Mouse (Mus musculus): ENCODE data around the gene Gm13287. TPM values are rescaled to one million over a fixed set of nuclear protein-coding genes. Genes with fewer than 3 reads are reported as not detected.
"Not testable (repeated sequence)": the region's sequence is repeated elsewhere in the genome, so short reads cannot be mapped to it uniquely, and the experiment has no call there.

Gene Gm13287
- polyA plus RNA-seq (2012; rRNA removed), result not detected in 2 replicates

DNA sequence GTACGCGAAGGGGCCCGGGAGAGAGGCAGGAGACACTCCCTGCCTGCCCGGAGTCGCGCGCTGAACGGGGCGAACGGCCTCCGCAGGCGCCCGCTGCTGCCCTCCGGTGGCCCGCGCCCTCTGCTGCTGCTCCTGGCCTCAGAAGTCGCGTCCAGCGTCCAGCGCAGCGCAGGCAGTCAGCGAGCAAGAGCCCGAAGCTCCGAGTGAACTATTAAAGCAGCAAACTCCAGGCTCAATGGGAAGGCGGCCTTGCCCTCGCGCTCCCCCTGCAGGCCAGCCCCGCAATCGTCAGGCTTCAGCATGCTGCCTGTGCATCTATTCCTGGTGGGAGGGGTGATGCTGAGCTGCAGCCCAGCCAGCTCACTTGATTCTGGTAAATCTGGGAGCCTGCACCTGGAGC is at the start of gene Gm13287:
TSS of gene Gm13287 (plus strand) at position 301 of the 400 bp plus-strand sequence.
- not testable (repeated sequence) for H3K36me3 ChIP-seq (ENCODE audit: control insufficient read depth, insufficient read depth, low read length); DNase-seq (ENCODE audit: low read depth in 1 of 2, low spot score in 2 of 2); H3K27me3 ChIP-seq (ENCODE audit: control insufficient read depth, insufficient read depth, low read length); H3K4me1 ChIP-seq (ENCODE audit: control insufficient read depth, insufficient read depth, insufficient read length); H3K27ac ChIP-seq (ENCODE audit: insufficient read depth, low read length); H3K4me3 ChIP-seq (ENCODE audit: extremely low read depth, insufficient read depth, insufficient read length)
- no CpG with 5 or more reads among the region's 29 CpGs for WGBS

DNA sequence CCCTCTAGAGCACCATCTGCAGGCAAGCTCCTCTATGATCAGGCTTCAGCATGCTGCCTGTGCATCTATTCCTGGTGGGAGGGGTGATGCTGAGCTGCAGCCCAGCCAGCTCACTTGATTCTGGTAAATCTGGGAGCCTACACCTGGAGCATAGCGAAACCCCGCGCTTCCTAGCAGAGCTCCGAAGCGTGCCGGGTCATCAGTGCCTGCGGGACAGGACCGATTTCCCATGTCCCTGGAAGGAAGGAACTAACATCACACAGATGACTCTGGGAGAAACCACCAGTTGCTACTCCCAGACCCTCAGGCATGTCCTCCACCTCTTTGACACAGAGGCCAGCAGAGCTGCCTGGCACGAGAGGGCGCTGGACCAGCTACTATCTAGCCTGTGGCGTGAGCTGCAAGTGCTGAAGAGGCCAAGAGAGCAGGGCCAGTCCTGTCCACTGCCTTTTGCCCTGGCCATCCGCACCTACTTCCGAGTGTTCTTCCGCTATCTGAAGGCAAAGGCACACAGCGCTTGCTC is 48.2 kb upstream of the Gm13287 start, which contains the start of gene Gm13271:
TSS of gene Gm13271 (plus strand) at position 51 of the 523 bp plus-strand sequence.
- H3K27ac ChIP-seq (ENCODE audit: insufficient read depth, low read length); H3K27me3 ChIP-seq (ENCODE audit: control insufficient read depth, insufficient read depth, low read length); H3K4me1 ChIP-seq (ENCODE audit: control insufficient read depth, insufficient read depth, insufficient read length); H3K36me3 ChIP-seq (ENCODE audit: control insufficient read depth, insufficient read depth, low read length); H3K4me3 ChIP-seq (ENCODE audit: extremely low read depth, insufficient read depth, insufficient read length): not testable (repeated sequence)
- peak in 1 of 2 experiments; percentile 70 for DNase-seq (ENCODE audit: low read depth in 1 of 2, low spot score in 2 of 2)
- WGBS, result 94% methylated on average over 15 of the region's 15 CpGs

DNA sequence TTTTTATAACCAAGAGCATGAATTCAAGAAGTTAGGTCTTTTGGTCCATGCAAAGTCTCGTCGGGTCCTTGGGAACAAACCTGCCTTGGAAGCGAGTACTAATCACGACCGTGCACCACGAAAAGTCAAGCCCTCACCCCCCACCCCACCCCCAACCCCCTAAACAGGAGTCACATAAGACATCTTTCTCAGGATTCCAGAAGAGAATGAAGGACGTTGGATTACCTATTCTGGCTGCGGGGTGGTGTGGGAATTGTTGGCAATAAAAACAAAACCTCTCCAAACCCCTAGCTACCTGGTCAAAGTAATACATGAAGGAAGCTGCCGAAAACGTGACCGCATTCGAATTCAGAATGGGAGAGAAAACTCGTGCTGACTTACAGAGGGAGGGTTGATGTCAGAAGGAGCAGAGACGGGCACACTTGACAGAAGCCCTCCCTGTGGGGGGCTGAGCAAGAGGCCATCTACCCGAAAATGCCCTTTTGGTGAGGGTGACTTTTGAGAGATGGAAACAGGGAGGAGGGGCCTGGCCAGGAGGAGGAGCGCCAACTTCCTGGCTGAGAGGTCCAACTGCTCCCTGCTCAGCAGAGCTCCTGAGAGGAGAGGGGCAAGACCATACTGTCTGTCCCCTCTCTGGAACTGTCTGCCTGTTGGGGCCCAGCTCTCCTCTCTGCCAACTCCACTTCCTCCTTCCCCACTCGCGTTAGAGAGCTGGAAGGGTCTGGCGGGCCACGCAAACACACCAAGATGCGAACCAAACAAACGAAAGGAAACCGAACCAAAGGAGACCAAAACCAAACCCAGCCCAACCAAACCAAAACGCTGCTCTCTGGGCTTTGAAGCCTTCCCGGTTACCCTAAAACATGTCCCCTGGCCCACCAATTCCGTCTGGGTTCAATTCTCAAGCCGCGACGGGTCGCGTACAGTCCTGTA is 46.2 kb upstream of the Gm13287 start:
- whole genome bisulfite sequencing, result 7% methylated on average over 29 of the region's 31 CpGs
- Histone ChIP-seq H3K27ac (ENCODE audit: insufficient read depth, low read length) (peak overlapping the region; percentile 97), H3K4me3 (ENCODE audit: extremely low read depth, insufficient read depth, insufficient read length) (peak overlapping the region; percentile 83)
- not testable (repeated sequence) for H3K27me3 ChIP-seq (ENCODE audit: control insufficient read depth, insufficient read depth, low read length); H3K4me1 ChIP-seq (ENCODE audit: control insufficient read depth, insufficient read depth, insufficient read length); H3K36me3 ChIP-seq (ENCODE audit: control insufficient read depth, insufficient read depth, low read length)
- peak in 1 of 2 experiments; percentile 32 for DNase-seq (ENCODE audit: low read depth in 1 of 2, low spot score in 2 of 2)

DNA sequence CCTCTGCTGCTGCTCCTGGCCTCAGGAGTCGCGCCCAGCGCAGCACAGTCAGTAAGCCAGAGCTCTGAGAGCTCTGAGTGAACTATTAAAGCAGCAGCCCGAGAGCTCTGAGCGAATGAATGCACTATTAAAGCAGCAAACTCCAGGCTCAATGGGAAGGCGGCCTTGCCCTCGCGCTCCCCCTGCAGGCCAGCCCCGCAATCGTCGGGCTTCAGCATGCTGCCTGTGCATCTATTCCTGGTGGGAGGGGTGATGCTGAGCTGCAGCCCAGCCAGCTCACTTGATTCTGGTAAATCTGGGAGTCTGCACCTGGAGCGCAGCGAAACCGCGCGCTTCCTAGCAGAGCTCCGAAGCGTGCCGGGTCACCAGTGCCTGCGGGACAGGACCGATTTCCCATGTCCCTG is 45.4 kb upstream of the Gm13287 start:
- DNase-seq (ENCODE audit: low read depth in 1 of 2, low spot score in 2 of 2), result peak; percentile 80 to 81
- H3K36me3 ChIP-seq (ENCODE audit: control insufficient read depth, insufficient read depth, low read length); H3K4me1 ChIP-seq (ENCODE audit: control insufficient read depth, insufficient read depth, insufficient read length); H3K27me3 ChIP-seq (ENCODE audit: control insufficient read depth, insufficient read depth, low read length): not testable (repeated sequence)
- Histone ChIP-seq H3K27ac (ENCODE audit: insufficient read depth, low read length) (peak overlapping the region; percentile 97), H3K4me3 (ENCODE audit: extremely low read depth, insufficient read depth, insufficient read length) (peak overlapping the region; percentile 83; the same call in 1 of the 2 replicates)
- 1% methylated on average over 21 of the region's 21 CpGs for WGBS
- TF ChIP-seq CTCF (IDR thresholded peaks at IDR 0.05; ENCODE audit: extremely low read depth, insufficient read depth, insufficient read length, insufficient replicate concordance), result peak; percentile 60; the same call in 1 of the 2 replicates

DNA sequence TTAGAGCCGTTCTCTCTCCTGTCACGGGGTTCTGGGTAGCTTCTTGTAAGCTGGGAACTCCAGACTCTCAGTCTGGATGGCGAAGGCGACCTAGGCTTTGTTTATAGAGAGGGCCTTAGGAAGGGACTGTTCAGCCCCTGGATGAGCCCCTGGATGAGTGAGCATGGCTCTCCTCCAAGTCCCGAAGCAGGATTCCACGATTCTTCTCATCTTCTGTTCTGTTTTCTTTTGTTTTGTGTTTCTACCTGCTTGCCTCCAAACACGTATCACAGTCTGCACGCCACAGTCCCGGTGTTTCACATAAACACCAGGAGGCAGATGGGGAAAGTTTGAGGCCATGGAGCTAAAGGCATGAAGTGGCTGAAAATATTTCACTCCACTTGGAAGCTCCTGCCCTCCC is 44.3 kb upstream of the Gm13287 start:
- not testable (repeated sequence) for H3K36me3 ChIP-seq (ENCODE audit: control insufficient read depth, insufficient read depth, low read length); H3K4me3 ChIP-seq (ENCODE audit: extremely low read depth, insufficient read depth, insufficient read length); H3K4me1 ChIP-seq (ENCODE audit: control insufficient read depth, insufficient read depth, insufficient read length); H3K27me3 ChIP-seq (ENCODE audit: control insufficient read depth, insufficient read depth, low read length); H3K27ac ChIP-seq (ENCODE audit: insufficient read depth, low read length); DNase-seq (ENCODE audit: low read depth in 1 of 2, low spot score in 2 of 2)
- WGBS, result 90% methylated on average over 9 of the region's 9 CpGs

DNA sequence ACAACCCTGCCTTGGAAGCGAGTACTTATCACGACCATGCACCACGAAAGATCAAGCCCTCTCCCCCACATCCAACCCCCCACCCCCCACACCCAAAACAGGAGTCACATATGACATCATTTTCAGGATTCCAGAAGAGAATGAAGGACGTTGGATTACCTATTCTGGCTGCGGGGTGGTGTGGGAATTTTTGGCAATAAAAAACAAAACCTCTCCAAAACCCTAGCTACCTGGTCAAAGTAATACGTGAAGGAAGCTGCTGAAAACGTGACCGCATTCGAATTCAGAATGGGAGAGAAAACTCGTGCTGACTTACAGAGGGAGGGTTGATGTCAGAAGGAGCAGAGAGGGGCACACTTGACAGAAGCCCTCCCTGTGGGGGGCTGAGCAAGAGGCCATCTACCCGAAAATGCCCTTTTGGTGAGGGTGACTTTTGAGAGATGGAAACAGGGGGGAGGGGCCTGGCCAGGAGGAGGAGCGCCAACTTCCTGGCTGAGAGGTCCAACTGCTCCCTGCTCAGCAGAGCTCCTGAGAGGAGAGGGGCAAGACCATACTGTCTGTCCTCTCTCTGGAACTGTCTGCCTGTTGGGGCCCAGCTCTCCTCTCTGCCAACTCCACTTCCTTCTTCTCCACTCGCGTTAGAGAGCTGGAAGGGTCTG is 43.3 kb upstream of the Gm13287 start, which contains the start of gene Gm13283:
TSS of gene Gm13283 (plus strand) at position 510 of the 659 bp plus-strand sequence.
- not testable (repeated sequence) for H3K27me3 ChIP-seq (ENCODE audit: control insufficient read depth, insufficient read depth, low read length); H3K36me3 ChIP-seq (ENCODE audit: control insufficient read depth, insufficient read depth, low read length); H3K4me1 ChIP-seq (ENCODE audit: control insufficient read depth, insufficient read depth, insufficient read length)
- WGBS, result 19% methylated on average over 11 of the region's 14 CpGs
- peak within 1 kb of the TSS; percentile 50; the same call in 1 of the 2 replicates for H3K27ac ChIP-seq (ENCODE audit: insufficient read depth, low read length)
- DNase-seq (ENCODE audit: low read depth in 1 of 2, low spot score in 2 of 2), result peak in 1 of 2 experiments; percentile 26
- peak within 1 kb of the TSS; percentile 61 for H3K4me3 ChIP-seq (ENCODE audit: extremely low read depth, insufficient read depth, insufficient read length)

DNA sequence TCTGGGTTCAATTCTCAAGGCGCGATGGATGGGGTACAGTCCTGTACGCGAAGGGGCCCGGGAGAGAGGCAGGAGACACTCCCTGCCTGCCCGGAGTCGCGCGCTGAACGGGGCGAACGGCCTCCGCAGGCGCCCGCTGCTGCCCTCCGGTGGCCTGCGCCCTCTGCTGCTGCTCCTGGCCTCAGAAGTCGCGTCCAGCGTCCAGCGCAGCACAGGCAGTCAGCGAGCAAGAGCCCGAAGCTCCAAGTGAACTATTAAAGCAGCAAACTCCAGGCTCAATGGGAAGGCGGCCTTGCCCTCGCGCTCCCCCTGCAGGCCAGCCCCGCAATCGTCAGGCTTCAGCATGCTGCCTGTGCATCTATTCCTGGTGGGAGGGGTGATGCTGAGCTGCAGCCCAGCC is 42.6 kb upstream of the Gm13287 start:
- WGBS, result under 1% methylated on average over 26 of the region's 28 CpGs
- H3K4me3 ChIP-seq (ENCODE audit: extremely low read depth, insufficient read depth, insufficient read length), result peak overlapping the region; percentile 61

DNA sequence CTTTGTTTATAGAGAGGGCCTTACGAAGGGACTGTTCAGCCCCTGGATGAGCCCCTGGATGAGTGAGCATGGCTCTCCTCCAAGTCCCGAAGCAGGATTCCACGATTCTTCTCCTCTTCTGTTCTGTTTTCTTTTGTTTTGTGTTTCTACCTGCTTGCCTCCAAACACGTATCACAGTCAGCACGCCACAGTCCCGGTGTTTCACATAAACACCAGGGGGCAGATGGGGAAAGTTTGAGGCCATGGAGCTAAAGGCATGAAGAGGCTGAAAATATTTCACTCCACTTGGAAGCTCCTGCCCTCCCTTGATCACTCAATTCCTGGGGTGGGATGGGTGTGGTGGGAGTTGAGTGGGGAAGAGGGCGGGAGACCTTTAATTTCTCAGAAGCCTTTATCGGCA is 41.3 kb upstream of the Gm13287 start:
- not testable (repeated sequence) for H3K36me3 ChIP-seq (ENCODE audit: control insufficient read depth, insufficient read depth, low read length); H3K4me1 ChIP-seq (ENCODE audit: control insufficient read depth, insufficient read depth, insufficient read length); H3K27ac ChIP-seq (ENCODE audit: insufficient read depth, low read length); H3K27me3 ChIP-seq (ENCODE audit: control insufficient read depth, insufficient read depth, low read length); H3K4me3 ChIP-seq (ENCODE audit: extremely low read depth, insufficient read depth, insufficient read length)
- DNase-seq (ENCODE audit: low read depth in 1 of 2, low spot score in 2 of 2), result peak in 1 of 2 experiments; percentile 69
- 73% methylated on average over 6 of the region's 8 CpGs for WGBS

More for the DNA sequence above, 42.6 kb upstream of the Gm13287 start:
- peak; percentile 50 to 52 for DNase-seq (ENCODE audit: low read depth in 1 of 2, low spot score in 2 of 2)
- peak overlapping the region; percentile 50; the same call in 1 of the 2 replicates for H3K27ac ChIP-seq (ENCODE audit: insufficient read depth, low read length)
- H3K4me1 ChIP-seq (ENCODE audit: control insufficient read depth, insufficient read depth, insufficient read length); H3K36me3 ChIP-seq (ENCODE audit: control insufficient read depth, insufficient read depth, low read length); H3K27me3 ChIP-seq (ENCODE audit: control insufficient read depth, insufficient read depth, low read length): not testable (repeated sequence)

DNA sequence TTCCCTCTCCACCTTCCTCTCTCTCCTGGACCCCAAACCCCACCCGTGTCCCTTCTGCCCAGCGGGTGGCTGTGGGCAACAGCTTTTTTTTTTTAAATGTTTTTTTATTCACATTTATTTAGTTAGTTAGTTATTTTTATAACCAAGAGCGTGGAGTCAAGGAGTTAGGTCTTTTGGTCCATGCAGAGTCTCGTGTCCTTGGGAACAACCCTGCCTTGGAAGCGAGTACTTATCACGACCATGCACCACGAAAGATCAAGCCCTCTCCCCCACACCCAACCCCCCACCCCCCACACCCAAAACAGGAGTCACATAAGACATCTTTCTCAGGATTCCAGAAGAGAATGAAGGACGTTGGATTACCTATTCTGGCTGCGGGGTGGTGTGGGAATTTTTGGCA is 40.7 kb upstream of the Gm13287 start:
- not testable (repeated sequence) for H3K27ac ChIP-seq (ENCODE audit: insufficient read depth, low read length); H3K36me3 ChIP-seq (ENCODE audit: control insufficient read depth, insufficient read depth, low read length); H3K4me1 ChIP-seq (ENCODE audit: control insufficient read depth, insufficient read depth, insufficient read length); DNase-seq (ENCODE audit: low read depth in 1 of 2, low spot score in 2 of 2); H3K4me3 ChIP-seq (ENCODE audit: extremely low read depth, insufficient read depth, insufficient read length); H3K27me3 ChIP-seq (ENCODE audit: control insufficient read depth, insufficient read depth, low read length)
- WGBS, result 60% methylated on average over 9 of the region's 9 CpGs

DNA sequence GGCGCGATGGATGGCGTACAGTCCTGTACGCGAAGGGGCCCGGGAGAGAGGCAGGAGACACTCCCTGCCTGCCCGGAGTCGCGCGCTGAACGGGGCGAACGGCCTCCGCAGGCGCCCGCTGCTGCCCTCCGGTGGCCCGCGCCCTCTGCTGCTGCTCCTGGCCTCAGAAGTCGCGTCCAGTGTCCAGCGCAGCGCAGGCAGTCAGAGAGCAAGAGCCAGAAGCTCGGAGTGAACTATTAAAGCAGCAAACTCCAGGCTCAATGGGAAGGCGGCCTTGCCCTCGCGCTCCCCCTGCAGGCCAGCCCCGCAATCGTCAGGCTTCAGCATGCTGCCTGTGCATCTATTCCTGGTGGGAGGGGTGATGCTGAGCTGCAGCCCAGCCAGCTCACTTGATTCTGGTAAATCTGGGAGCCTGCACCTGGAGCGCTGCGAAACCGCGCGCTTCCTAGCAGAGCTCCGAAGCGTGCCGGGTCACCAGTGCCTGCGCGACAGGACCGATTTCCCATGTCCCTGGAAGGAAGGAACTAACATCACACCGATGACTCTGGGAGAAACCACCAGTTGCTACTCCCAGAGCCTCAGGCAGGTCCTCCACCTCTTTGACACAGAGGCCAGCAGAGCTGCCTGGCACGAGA is 39.6 kb upstream of the Gm13287 start:
- H3K27me3 ChIP-seq (ENCODE audit: control insufficient read depth, insufficient read depth, low read length); H3K27ac ChIP-seq (ENCODE audit: insufficient read depth, low read length); H3K4me1 ChIP-seq (ENCODE audit: control insufficient read depth, insufficient read depth, insufficient read length); H3K36me3 ChIP-seq (ENCODE audit: control insufficient read depth, insufficient read depth, low read length): not testable (repeated sequence)
- whole genome bisulfite sequencing, result 2% methylated on average over 32 of the region's 42 CpGs
- peak in 1 of 2 experiments; percentile 32 for DNase-seq (ENCODE audit: low read depth in 1 of 2, low spot score in 2 of 2)
- H3K4me3 ChIP-seq (ENCODE audit: extremely low read depth, insufficient read depth, insufficient read length), result peak overlapping the region; percentile 51

All from spleen, adult 2 months (tissue).